Mouse (Mus musculus) embryonic fibroblast, embryonic 13.5 days (primary cell): ENCODE data around the gene Ntm.

Experiments used
- CTCF ChIP-seq: IDR thresholded peaks from 2 replicates; pipeline ENCODE4 v1.5.1; 2011; ENCODE audit warnings: mild to moderate bottlenecking, control low read depth, low read length, moderate library complexity, borderline replicate concordance; ENCODE audit not compliant: insufficient read depth
- POLR2A ChIP-seq: IDR thresholded peaks from 2 replicates; pipeline ENCODE4 v1.6.1; 2011; ENCODE audit warnings: low read depth, mild to moderate bottlenecking, control low read depth, low read length, moderate library complexity

- no peak for TF ChIP-seq CTCF
- no peak for TF ChIP-seq POLR2A
Observed at GRCm38 (mm10) chr9:29240797-29241196, 722.1 kb downstream of the Ntm start.
